Mouse (Mus musculus): ENCODE data around the gene Sowaha.

DNA sequence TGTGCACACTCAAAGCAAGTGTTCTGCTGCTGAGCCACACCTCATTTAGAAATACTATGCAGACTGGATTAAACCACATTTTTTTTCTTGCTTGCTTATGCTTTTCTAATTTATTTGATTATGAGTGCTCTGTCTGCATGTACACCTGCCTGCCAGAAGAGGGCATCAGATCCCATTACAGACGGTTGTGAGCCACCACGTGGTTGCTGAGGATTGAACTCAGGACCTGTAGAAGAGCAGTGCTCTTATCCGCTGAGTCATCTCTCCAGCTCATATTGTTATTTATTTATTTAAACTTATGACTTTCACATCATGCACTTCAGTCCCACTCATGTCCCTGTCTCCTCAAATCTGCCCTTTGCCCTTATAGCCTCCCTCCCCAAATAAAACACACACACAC is 5.6 kb upstream of the Sowaha start:
- TF ChIP-seq ZC3H11A (IDR thresholded peaks at IDR 0.05; ENCODE audit: borderline replicate concordance, low read depth, low read length): no peak
- 0 out of 2 replicates have a peak, but pooled peaks have one; percentile 39 for TF ChIP-seq MAFK (IDR thresholded peaks at IDR 0.05; ENCODE audit: insufficient read depth, low read depth, low read length)

Measured in ES-E14 (cell line).